Mouse (Mus musculus) macrophage (primary cell): ENCODE data around the gene Tmem117. TPM values are rescaled to one million over a fixed set of nuclear protein-coding genes. Genes with fewer than 3 reads are reported as not detected.

ENCODE experiments used
- H3K27ac ChIP-seq: fragments of 350-480 bp; formaldehyde crosslinking; 2 replicates; pipeline ENCODE4 v1.9.0; 2021
- H3K36me3 ChIP-seq: fragments of 350-480 bp; formaldehyde crosslinking; 2 replicates; pipeline ENCODE4 v1.9.0; 2021; ENCODE audit errors: inconsistent target
- H3K4me3 ChIP-seq: fragments of 350-480 bp; formaldehyde crosslinking; 2 replicates; pipeline ENCODE4 v1.9.0; 2021; ENCODE audit errors: inconsistent target
- H3K79me2 ChIP-seq: fragments of 350-480 bp; formaldehyde crosslinking; 2 replicates; pipeline ENCODE4 v1.9.0; 2021; ENCODE audit errors: inconsistent target
- whole genome bisulfite sequencing: methylation state at CpG from one replicate; pipeline ENCODE4 v1.1.7; 2026; ENCODE audit warnings: inconsistent platforms; ENCODE audit not compliant: missing documents; 5-methylcytosine and 5-hydroxymethylcytosine counted together
- polyA plus RNA-seq: library from polyadenylated mRNA; stranded (reverse); fragments of 250-400 nt; gene quantifications from 3 replicates; pipeline ENCODE4 v1.2.4, GENCODE M21; 2018; ENCODE audit warnings: inconsistent platforms

Gene Tmem117
- polyA plus RNA-seq, 1 experiment from 2014 or later, result 0.11 TPM

DNA sequence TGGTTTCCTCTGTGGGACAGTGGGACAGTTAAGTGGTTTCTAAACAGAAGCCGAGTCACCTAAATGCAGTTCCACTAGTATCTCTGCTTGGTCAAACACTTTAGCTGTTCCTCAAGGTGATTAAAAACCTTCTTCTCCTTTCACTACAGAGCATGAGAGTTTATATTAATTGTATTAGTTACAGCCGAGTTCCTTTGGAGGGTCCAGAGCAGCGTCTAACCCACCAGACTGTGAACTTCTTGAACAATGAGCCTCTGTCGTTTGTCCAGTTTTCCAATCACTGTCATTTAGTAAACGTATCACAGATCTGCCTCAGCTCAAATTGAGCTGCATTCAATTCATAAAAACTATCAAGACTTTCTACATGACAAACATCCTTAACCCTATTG is 400.4 kb downstream of the Tmem117 start:
- Histone ChIP-seq H3K79me2 (no peaks in the 10 kb centered on the region), H3K27ac (no peak overlapping the region), H3K36me3 (no peaks in the 10 kb centered on the region), H3K4me3 (no peak overlapping the region)
- 76% methylated on average over 5 of the region's 5 CpGs for WGBS

DNA sequence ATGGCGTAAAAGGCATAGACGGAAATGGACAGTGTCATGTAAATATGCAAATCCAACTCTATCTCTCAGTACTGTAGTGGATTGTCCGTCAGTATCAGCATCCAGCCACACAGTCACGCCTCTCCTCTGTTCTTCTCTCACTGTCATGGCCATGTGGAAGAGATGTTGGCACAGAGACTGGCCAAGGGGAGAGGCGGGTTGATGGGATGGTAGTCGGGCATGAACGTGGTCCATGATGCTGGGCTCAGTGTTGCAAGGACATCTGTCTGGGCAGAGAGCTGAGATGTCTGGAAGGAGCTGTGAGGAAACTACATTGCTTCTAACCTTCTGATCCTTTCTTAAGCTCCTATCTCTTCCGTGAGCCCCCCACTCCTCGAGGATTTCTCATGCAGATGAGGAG is 413.4 kb downstream of the Tmem117 start:
- Histone ChIP-seq H3K27ac (no peak overlapping the region), H3K4me3 (no peak overlapping the region), H3K36me3 (no peaks in the 10 kb centered on the region), H3K79me2 (no peaks in the 10 kb centered on the region)
- 77% methylated on average over 9 of the region's 9 CpGs for WGBS

DNA sequence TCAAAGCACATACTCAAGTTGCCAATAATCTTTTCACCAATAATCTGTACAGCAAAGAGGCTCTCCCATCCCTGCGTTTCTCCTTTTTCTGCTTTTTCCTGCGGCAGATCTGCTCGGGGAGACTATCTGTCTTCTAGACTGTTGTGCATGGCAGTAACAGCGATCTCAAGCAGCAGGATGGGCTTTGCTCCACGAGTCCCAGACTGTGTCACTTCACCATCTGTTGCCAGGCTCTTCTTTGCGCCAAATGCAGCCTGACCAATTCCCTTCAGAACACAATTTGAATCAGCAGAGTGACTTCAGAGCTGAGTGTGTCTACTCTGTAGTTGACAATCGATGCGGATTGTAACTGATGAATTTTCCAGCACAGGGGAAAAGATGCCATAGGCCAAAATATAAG is 415.0 kb downstream of the Tmem117 start:
- Histone ChIP-seq H3K79me2 (no peaks in the 10 kb centered on the region), H3K36me3 (no peaks in the 10 kb centered on the region), H3K4me3 (no peak overlapping the region), H3K27ac (no peak overlapping the region)
- WGBS, result 81% methylated on average over 8 of the region's 8 CpGs

DNA sequence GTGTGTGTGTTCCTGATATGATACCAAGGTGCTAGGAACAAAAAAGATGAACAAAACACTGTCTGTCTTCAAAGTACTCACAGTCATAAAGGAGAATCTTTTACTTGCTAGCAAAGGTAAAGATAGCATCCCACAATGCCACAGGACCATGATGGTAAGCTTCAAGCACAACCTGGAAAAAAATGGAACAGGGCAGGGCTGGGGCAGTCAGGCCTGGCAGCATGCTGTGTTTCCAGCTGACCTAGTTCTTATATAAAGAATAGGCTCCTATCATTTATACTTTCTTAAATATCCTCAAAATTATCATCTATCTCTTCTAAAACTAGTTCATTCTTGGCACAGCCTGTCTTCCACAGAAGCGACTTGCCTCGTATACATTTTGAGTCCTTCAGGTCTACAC is 418.5 kb downstream of the Tmem117 start:
- no peaks in the 10 kb centered on the region for H3K79me2 ChIP-seq
- no peak overlapping the region for H3K4me3 ChIP-seq
- H3K27ac ChIP-seq, result no peak overlapping the region
- H3K36me3 ChIP-seq, result no peaks in the 10 kb centered on the region
- WGBS, result 92% methylated on average over 2 of the region's 2 CpGs

DNA sequence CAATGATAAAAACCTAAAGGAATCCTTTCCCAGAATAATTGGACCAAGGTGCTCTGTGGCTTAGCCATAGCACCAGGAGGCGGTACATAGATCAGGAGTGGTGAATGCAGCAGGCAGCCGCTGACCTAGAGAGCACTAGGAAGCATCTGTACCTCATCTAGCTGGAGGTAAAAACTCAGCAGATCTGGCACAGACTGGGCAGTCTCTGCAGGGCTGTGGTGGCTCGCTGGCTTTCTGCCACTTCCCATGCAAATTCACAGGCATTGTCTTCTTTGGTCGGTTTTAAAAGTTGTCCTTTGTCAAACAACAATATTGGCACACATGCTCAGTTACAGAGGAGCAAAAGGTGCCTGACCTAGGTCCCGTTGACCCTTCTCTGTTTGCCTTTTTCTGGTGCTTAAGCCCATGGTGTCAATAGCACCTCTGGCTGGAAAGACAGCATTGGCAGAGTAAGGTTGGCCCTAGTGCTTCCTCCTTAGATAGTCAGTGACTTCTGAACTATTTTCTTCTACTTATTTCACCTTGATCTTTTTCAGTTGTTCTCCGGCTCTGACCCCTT is 420.2 kb downstream of the Tmem117 start:
- Histone ChIP-seq H3K4me3 (no peak overlapping the region), H3K36me3 (no peaks in the 10 kb centered on the region), H3K27ac (no peak overlapping the region), H3K79me2 (no peaks in the 10 kb centered on the region)
- WGBS, result 85% methylated on average over 6 of the region's 6 CpGs

DNA sequence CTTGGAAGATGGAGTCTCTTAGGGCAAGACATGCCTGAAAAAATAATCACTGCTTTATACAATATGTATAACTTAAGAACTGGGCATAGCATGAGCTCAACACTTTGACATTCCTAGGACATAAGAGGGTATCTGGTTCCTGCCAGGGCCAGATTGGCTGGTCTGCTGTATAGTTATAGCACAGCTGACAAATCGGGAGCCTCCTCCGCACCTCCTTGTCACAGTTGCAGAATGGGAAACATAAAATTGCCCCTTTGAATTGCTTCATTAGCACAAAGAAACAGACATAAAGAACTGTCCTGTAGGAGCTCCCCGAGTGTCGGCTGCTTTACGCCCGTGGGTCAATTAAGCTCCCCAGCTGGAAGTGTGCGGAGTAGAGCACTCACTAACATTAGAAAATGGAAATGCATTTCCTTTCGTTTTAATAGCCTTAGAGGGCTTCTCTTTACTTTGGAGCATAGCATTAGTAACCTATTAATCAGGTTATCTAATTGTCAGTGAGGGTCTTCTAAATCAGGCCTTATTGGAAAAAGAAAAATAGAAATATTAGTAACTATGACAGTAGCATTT is 426.1 kb downstream of the Tmem117 start:
- Histone ChIP-seq H3K36me3 (no peaks in the 10 kb centered on the region), H3K79me2 (no peaks in the 10 kb centered on the region), H3K27ac (no peak overlapping the region), H3K4me3 (no peak overlapping the region)
- 95% methylated on average over 8 of the region's 8 CpGs for WGBS

DNA sequence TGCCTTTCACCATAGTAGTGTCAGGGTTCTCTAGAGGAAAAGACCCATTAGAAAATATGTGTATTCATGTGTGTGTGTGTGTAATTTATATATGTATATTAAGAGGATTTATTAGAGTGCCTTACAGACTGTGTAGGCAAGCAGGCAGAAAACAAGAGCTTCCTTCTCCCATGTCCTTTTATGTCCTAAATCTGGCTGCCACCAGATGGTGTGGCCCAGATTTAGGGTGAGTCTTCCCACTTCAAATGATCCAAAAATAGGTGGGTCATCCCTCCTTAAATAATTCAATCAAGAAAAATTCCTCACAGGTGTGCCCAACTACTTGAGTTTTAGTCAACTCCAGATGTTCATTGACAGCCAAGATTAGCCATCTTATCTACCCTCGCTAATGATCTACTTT is 439.0 kb downstream of the Tmem117 start:
- no peaks in the 10 kb centered on the region for H3K79me2 ChIP-seq
- 94% methylated on average over 1 of the region's 1 CpGs for WGBS

DNA sequence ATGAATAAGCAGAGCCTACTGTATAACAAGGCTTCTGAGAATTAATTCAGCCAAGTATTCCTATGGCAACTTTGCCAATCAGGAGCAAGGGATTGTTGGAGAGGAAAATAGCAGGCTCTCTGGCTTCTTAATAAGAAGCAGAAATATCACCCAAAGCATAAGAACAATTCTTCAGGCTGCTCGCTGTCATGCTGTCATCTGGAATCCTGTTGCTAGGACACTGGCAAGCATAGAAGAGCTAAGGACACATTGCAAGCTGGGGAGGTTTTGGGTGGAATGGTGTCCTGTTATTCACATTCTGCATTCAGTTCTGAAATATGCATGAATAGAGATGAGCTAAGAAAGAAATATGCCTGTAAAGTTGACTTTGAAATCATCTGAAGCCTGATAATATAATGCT is 439.8 kb downstream of the Tmem117 start:
- 100% methylated on average over 1 of the region's 1 CpGs for WGBS
- Histone ChIP-seq H3K36me3 (no peaks in the 10 kb centered on the region), H3K79me2 (no peaks in the 10 kb centered on the region), H3K4me3 (no peak overlapping the region), H3K27ac (no peak overlapping the region)

More for the DNA sequence above, 439.0 kb downstream of the Tmem117 start:
- Histone ChIP-seq H3K27ac (no peak overlapping the region), H3K36me3 (no peaks in the 10 kb centered on the region), H3K4me3 (no peak overlapping the region)

DNA sequence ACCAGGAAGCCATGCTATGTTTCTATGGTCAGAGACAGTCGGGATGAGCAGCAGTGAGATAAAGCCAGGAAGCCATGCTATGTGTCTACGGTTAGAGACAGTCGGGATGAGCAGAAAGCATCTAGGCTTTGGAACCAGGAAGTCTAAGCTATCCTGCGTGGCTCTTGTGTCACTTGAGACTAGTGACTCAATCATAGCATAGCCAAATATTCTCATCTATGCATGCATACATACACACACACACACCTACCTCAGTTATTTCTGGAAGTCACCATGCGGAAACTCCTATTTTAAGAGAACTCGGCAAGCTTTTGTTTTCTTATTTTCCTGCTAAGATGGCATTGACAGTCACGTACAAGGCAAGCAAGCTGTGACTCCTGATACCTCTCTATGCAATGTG is 441.8 kb downstream of the Tmem117 start:
- WGBS, result 87% methylated on average over 7 of the region's 7 CpGs
- Histone ChIP-seq H3K36me3 (no peaks in the 10 kb centered on the region), H3K27ac (no peak overlapping the region), H3K4me3 (no peak overlapping the region), H3K79me2 (no peaks in the 10 kb centered on the region)

DNA sequence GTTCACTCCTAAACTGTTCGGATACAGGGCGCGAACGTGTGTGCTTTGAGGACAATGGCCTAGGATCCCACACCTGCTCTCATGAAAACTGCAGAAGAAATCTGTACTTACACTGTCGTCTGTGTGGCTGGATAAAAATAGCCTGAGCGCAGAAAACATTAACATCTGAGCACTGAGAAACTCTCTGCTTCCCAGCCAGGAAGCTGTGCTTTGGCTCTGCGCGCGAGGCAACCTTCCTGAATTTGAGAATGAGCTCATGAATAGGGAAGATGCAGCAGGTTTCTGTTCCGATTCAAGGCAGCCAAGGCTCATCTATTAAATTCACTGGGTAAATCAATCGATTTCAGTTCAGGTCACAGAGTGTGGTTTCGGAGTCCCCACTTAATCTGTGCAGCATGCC is 446.3 kb downstream of the Tmem117 start:
- WGBS, result 77% methylated on average over 12 of the region's 12 CpGs
- Histone ChIP-seq H3K27ac (no peak overlapping the region), H3K4me3 (no peak overlapping the region), H3K36me3 (no peaks in the 10 kb centered on the region), H3K79me2 (no peaks in the 10 kb centered on the region)

DNA sequence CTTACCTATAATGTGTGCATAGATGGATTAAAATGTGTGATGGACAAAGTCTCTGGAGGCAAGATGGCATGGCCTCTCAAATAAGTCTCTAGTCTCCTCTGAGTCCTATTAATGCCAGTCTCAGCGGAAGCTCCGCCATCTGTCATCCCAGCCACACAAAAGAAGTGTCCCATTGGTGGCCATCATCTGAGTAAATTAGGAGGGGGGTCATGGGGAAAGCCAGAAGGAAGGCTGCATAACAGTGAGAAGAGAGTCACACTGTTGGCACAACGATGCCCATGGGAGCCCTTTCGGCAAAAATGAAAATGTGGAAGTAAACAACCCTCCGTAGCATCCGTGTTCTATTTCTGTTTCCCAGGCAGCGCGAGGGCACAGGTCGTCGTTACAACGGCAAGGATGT is 452.6 kb downstream of the Tmem117 start:
- Histone ChIP-seq H3K27ac (no peak overlapping the region), H3K79me2 (no peaks in the 10 kb centered on the region), H3K4me3 (no peak overlapping the region), H3K36me3 (no peaks in the 10 kb centered on the region)
- 92% methylated on average over 11 of the region's 11 CpGs for WGBS

DNA sequence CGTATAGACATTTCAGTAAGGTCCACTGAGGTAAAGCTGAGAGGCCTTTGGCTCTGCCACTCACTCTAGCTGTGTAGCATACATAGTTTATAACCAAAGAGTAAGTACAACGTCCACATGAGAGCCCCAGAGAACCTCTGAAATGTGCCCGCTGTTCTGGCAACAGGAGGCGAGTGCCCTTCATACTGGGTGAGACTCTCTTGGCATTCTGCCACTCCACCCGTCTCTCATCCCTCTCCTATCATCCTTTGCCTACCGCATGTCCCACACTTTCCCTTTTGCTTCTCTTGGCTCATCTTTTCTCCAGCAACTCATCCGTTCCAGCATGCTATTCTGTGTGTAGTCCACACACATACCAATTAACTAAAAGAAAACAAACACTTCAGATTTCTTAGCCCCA is 456.9 kb downstream of the Tmem117 start:
- WGBS, result 82% methylated on average over 7 of the region's 7 CpGs
- no peak overlapping the region for H3K27ac ChIP-seq
- no peaks in the 10 kb centered on the region for H3K36me3 ChIP-seq
- no peaks in the 10 kb centered on the region for H3K79me2 ChIP-seq
- no peak overlapping the region for H3K4me3 ChIP-seq

DNA sequence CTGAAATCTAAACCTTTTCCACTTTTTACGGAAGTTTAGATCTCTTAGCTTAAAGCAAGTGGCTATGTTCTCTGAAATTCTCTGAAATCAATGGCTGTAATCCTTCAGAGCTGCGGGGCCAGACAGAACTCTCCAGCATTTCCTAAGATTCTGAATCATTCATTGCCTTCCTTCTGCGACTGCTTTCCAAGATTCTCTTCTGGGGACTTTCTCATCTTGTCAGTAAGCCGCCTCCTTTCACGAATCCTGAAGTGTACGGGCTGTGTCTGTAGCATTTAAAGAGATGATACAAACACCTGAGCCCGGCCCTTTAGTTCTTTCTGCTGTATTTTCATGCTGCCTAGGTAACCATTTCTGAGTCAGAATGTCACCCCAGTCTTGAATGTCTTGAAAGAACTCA is 471.1 kb downstream of the Tmem117 start:
- H3K4me3 ChIP-seq, result no peak overlapping the region
- WGBS, result 92% methylated on average over 7 of the region's 7 CpGs
- H3K27ac ChIP-seq, result no peak overlapping the region
- H3K36me3 ChIP-seq, result no peaks in the 10 kb centered on the region
- no peaks in the 10 kb centered on the region for H3K79me2 ChIP-seq

DNA sequence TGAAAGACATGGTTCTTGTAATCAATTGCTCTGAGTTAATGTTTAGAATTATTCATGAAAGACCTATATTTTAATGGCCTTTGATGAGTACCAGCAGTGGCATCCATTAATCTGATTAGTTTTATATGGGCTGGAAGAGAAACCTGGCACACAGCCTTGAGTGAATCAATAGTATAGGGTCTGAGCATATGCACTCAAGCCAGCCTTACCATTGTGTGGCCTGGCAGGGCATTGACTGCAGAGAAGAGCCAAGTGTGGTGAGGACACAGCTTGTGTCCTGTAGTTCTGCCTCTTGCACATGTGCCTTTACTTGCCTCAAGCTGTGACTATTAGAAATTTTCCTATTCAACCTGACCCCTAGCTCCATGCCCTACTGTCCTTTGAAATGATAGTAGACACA is 472.5 kb downstream of the Tmem117 start:
- no peak overlapping the region for H3K4me3 ChIP-seq

DNA sequence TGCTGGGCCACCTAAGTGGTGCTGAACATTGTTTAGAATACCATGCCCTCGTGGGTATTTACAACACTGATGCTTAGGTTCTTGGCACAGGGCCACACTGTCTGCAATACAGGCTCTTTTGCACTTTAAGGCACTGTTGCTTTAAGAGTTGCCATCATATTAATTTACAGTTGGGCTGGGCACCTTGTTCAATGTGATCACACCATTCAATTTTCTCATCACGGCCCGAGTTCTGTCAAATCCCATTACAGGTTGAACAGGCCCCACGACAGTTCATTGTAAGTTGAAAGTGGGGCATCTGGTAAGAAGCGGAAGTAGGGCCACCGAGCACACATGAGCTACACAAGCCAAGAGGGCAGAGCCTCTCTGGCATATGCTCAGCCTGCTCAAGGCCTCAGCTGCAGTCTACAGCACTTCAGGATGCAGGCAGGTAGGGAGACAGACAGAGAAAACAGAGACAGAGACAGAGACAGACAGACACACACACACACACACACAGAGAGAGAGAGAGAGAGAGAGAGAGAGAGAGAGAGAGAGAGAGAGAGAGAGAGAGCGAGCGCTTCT is 478.3 kb downstream of the Tmem117 start:
- Histone ChIP-seq H3K36me3 (no peaks in the 10 kb centered on the region), H3K27ac (no peak overlapping the region), H3K79me2 (no peaks in the 10 kb centered on the region), H3K4me3 (no peak overlapping the region)
- 72% methylated on average over 7 of the region's 8 CpGs for WGBS

More for the DNA sequence above, 472.5 kb downstream of the Tmem117 start:
- Histone ChIP-seq H3K79me2 (no peaks in the 10 kb centered on the region), H3K27ac (no peak overlapping the region), H3K36me3 (no peaks in the 10 kb centered on the region)

DNA sequence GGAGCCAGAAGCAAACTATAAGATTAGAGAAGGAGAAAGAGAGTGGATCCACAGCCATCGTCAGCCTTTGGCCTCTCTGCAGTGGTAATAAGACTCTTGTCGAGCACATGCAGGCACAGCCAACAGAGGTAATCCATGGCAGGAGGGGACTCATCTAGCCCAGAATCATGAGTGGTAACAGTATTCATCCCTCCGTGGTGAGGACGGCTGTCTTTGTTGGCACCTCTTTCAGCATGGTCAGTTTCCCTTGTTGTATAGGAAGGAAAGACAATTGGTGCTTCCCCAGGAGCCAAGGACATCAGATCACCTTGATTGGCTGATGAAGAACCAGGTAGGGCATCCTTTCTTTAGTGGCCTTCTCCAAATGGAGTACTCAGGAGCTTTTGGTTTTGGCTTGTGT is 479.6 kb downstream of the Tmem117 start:
- Histone ChIP-seq H3K4me3 (no peak overlapping the region), H3K79me2 (no peaks in the 10 kb centered on the region), H3K27ac (no peak overlapping the region), H3K36me3 (no peaks in the 10 kb centered on the region)
- WGBS, result 86% methylated on average over 4 of the region's 4 CpGs
